Mouse (Mus musculus) lung, embryonic 15.5 days (tissue): ENCODE results near the gene Tmem222. TPM values are rescaled to one million over a fixed set of nuclear protein-coding genes. Genes with fewer than 3 reads are reported as not detected.

Experiments
- ATAC-seq: fragments of 200-750 bp; cut with Nextera tagmentation; 2 replicates; pipeline ENCODE4 v1.8.0; 2017; ENCODE audit warnings: moderate number of reproducible peaks, borderline replicate concordance; ENCODE audit not compliant: low FRiP score, low TSS enrichment; ENCODE audit errors: extremely low read depth
- H3K27ac ChIP-seq: fragments of 300-500 bp; sonication (generic); 2 replicates; pipeline ENCODE4 v1.5.1; 2015; ENCODE audit warnings: moderate library complexity, mild to moderate bottlenecking, inconsistent platforms
- H3K27me3 ChIP-seq: fragments of 300-500 bp; sonication (generic); 2 replicates; pipeline ENCODE4 v1.6.1; 2015; ENCODE audit warnings: inconsistent platforms
- H3K36me3 ChIP-seq: fragments of 300-500 bp; sonication (generic); 2 replicates; pipeline ENCODE4 v1.6.1; 2015; ENCODE audit warnings: inconsistent platforms
- H3K4me1 ChIP-seq: fragments of 300-500 bp; sonication (generic); 2 replicates; pipeline ENCODE4 v1.6.1; 2015; ENCODE audit warnings: inconsistent platforms
- H3K4me2 ChIP-seq: fragments of 300-500 bp; sonication (generic); 2 replicates; pipeline ENCODE4 v1.6.1; 2015; ENCODE audit warnings: inconsistent platforms, mild to moderate bottlenecking, moderate library complexity
- H3K4me3 ChIP-seq: fragments of 300-500 bp; sonication (generic); 2 replicates; pipeline ENCODE4 v1.5.1; 2015; ENCODE audit warnings: mild to moderate bottlenecking, inconsistent platforms
- H3K9ac ChIP-seq: fragments of 300-500 bp; sonication (generic); 2 replicates; pipeline ENCODE4 v1.6.1; 2015; ENCODE audit warnings: inconsistent platforms
- H3K9me3 ChIP-seq: fragments of 300-500 bp; sonication (generic); 2 replicates; pipeline ENCODE4 v1.6.1; 2016; ENCODE audit warnings: inconsistent platforms
- WGBS: fragments of 180-500 bp; shearing (Covaris S2); methylation state at CpG from one replicate; pipeline ENCODE4 v1.1.7; 2015; 5-methylcytosine and 5-hydroxymethylcytosine counted together
- polyA plus RNA-seq: library from polyadenylated mRNA; unstranded; fragments of >200 nt; fragmentation: Nextera tagmentation; extraction: Ambion mirVana; gene quantifications from 2 replicates; pipeline ENCODE4 v1.2.1, GENCODE M21; 2015

Gene Tmem222
- polyA plus RNA-seq, 1 experiment from 2014 or later: 79.8 TPM

- ATAC-seq: no peak
- Histone ChIP-seq H3K27ac (no peak overlapping the region), H3K4me3 (no peak overlapping the region), H3K9me3 (no peaks in the 10 kb centered on the region), H3K36me3 (no peaks in the 10 kb centered on the region), H3K4me1 (peaks cover 14% of the 10 kb centered on the region), H3K27me3 (peaks cover 83% of the 10 kb centered on the region), H3K4me2 (no peak overlapping the region), H3K9ac (no peak overlapping the region)
- WGBS: 58% methylated on average over 13 of the region's 13 CpGs
These were observed 29.7 kb downstream of the Tmem222 start for GRCm38 (mm10) chr4:133247806-133248449.

- no peak overlapping the region for H3K4me3 ChIP-seq
- H3K4me1 ChIP-seq: peaks cover 14% of the 10 kb centered on the region
- no peaks in the 10 kb centered on the region for H3K9me3 ChIP-seq
- ATAC-seq: no peak
- peaks cover 83% of the 10 kb centered on the region for H3K27me3 ChIP-seq
- H3K4me2 ChIP-seq: no peak overlapping the region
- no peak overlapping the region for H3K27ac ChIP-seq
- H3K9ac ChIP-seq: no peak overlapping the region
- no peaks in the 10 kb centered on the region for H3K36me3 ChIP-seq
- 20% methylated on average over 15 of the region's 15 CpGs for WGBS
These were observed 30.5 kb downstream of the Tmem222 start for GRCm38 (mm10) chr4:133247072-133247471.

- 76% methylated on average over 1 of the region's 1 CpGs for WGBS
These were observed 33.3 kb downstream of the Tmem222 start for GRCm38 (mm10) chr4:133244289-133244688.

GRCm38 (mm10) chr4:133243538-133243937 is 34.1 kb downstream of the Tmem222 start:
- no peak for ATAC-seq
- Histone ChIP-seq H3K36me3 (no peaks in the 10 kb centered on the region), H3K4me1 (peaks cover 11% of the 10 kb centered on the region), H3K4me2 (0 out of 2 replicates have a peak overlapping the region, but pooled peaks have one; percentile 9), H3K27ac (no peak overlapping the region), H3K9ac (no peak overlapping the region), H3K4me3 (no peak overlapping the region), H3K9me3 (no peaks in the 10 kb centered on the region), H3K27me3 (peaks cover 49% of the 10 kb centered on the region)
- WGBS: 18% methylated on average over 12 of the region's 13 CpGs

More at GRCm38 (mm10) chr4:133244289-133244688, 33.3 kb downstream of the Tmem222 start:
- Histone ChIP-seq H3K9me3 (no peaks in the 10 kb centered on the region), H3K27ac (no peak overlapping the region), H3K4me3 (no peak overlapping the region), H3K27me3 (peaks cover 56% of the 10 kb centered on the region), H3K36me3 (no peaks in the 10 kb centered on the region), H3K4me2 (no peak overlapping the region), H3K9ac (no peak overlapping the region), H3K4me1 (peaks cover 11% of the 10 kb centered on the region)
- ATAC-seq: no peak

- Histone ChIP-seq H3K27me3 (peaks cover 41% of the 10 kb centered on the region), H3K4me1 (peaks cover 11% of the 10 kb centered on the region), H3K9me3 (no peaks in the 10 kb centered on the region), H3K4me3 (no peak overlapping the region), H3K36me3 (no peaks in the 10 kb centered on the region), H3K27ac (no peak overlapping the region), H3K9ac (no peak overlapping the region), H3K4me2 (no peak overlapping the region)
- ATAC-seq: no peak
- WGBS: 61% methylated on average over 9 of the region's 9 CpGs
These were observed 34.9 kb downstream of the Tmem222 start for GRCm38 (mm10) chr4:133242710-133243109.

- Histone ChIP-seq H3K36me3 (no peaks in the 10 kb centered on the region), H3K27me3 (peaks cover 33% of the 10 kb centered on the region)
- 19% methylated on average over 11 of the region's 11 CpGs for WGBS
These were observed 35.7 kb downstream of the Tmem222 start for GRCm38 (mm10) chr4:133241910-133242309.

GRCm38 (mm10) chr4:133240934-133241908 is 36.4 kb downstream of the Tmem222 start:
- peak overlapping the region; percentile 60 for H3K9ac ChIP-seq
- peak overlapping the region; percentile 53 for H3K4me3 ChIP-seq
- H3K36me3 ChIP-seq: no peaks in the 10 kb centered on the region
- peaks cover 26% of the 10 kb centered on the region; the same call in 1 of the 2 replicates for H3K27me3 ChIP-seq
- ATAC-seq: peak; percentile 92
- peak overlapping the region; percentile 92 for H3K4me2 ChIP-seq
- H3K9me3 ChIP-seq: no peaks in the 10 kb centered on the region
- WGBS: under 1% methylated on average over 77 of the region's 78 CpGs
- peak overlapping the region; percentile 79 for H3K27ac ChIP-seq
- peaks cover 11% of the 10 kb centered on the region for H3K4me1 ChIP-seq

More at GRCm38 (mm10) chr4:133241910-133242309, 35.7 kb downstream of the Tmem222 start:
- peaks cover 11% of the 10 kb centered on the region for H3K4me1 ChIP-seq
- H3K9ac ChIP-seq: no peak overlapping the region
- ATAC-seq: no peak
- peak overlapping the region; percentile 53 for H3K4me3 ChIP-seq
- no peaks in the 10 kb centered on the region for H3K9me3 ChIP-seq
- no peak overlapping the region for H3K27ac ChIP-seq
- peak overlapping the region; percentile 92 for H3K4me2 ChIP-seq

- no peaks in the 10 kb centered on the region for H3K36me3 ChIP-seq
- H3K27me3 ChIP-seq: peaks cover 19% of the 10 kb centered on the region; the same call in 1 of the 2 replicates
- peaks cover 11% of the 10 kb centered on the region for H3K4me1 ChIP-seq
- H3K9ac ChIP-seq: peak within 1 kb of the TSS; percentile 60
- 4% methylated on average over 16 of the region's 16 CpGs for WGBS
- peak within 1 kb of the TSS; percentile 53 for H3K4me3 ChIP-seq
- peak within 1 kb of the TSS; percentile 92 for H3K4me2 ChIP-seq
- H3K9me3 ChIP-seq: no peaks in the 10 kb centered on the region
- peak within 1 kb of the TSS; percentile 79 for H3K27ac ChIP-seq
- ATAC-seq: peak; percentile 74
These were observed 37.1 kb downstream of the Tmem222 start, which contains the start of gene Map3k6 for GRCm38 (mm10) chr4:133240490-133240921. Map3k6 (plus strand) TSS chr4:133240818.

- no peak for ATAC-seq
- H3K4me3 ChIP-seq: no peak overlapping the region
These were observed 39.7 kb downstream of the Tmem222 start for GRCm38 (mm10) chr4:133237911-133238310.

GRCm38 (mm10) chr4:133235415-133235814 is 42.2 kb downstream of the Tmem222 start:
- H3K27me3 ChIP-seq: no peaks in the 10 kb centered on the region
- H3K4me1 ChIP-seq: peaks cover 1% of the 10 kb centered on the region
- H3K9me3 ChIP-seq: no peaks in the 10 kb centered on the region
- H3K4me3 ChIP-seq: no peak overlapping the region
- no peaks in the 10 kb centered on the region for H3K36me3 ChIP-seq
- H3K27ac ChIP-seq: no peak overlapping the region
- 77% methylated on average over 5 of the region's 5 CpGs for WGBS
- no peak overlapping the region for H3K9ac ChIP-seq
- ATAC-seq: no peak
- no peak overlapping the region for H3K4me2 ChIP-seq

More at GRCm38 (mm10) chr4:133237911-133238310, 39.7 kb downstream of the Tmem222 start:
- Histone ChIP-seq H3K27me3 (0 out of 2 replicates have a peak, but pooled peaks cover 8% of the 10 kb centered on the region), H3K9me3 (no peaks in the 10 kb centered on the region), H3K4me2 (no peak overlapping the region), H3K9ac (no peak overlapping the region), H3K36me3 (no peaks in the 10 kb centered on the region), H3K27ac (no peak overlapping the region), H3K4me1 (peaks cover 11% of the 10 kb centered on the region)
- WGBS: 57% methylated on average over 4 of the region's 4 CpGs

GRCm38 (mm10) chr4:133234771-133235170 is 42.8 kb downstream of the Tmem222 start:
- Histone ChIP-seq H3K36me3 (no peaks in the 10 kb centered on the region), H3K4me3 (no peak overlapping the region), H3K9me3 (no peaks in the 10 kb centered on the region), H3K4me1 (no peaks in the 10 kb centered on the region), H3K27me3 (no peaks in the 10 kb centered on the region), H3K9ac (no peak overlapping the region), H3K4me2 (no peak overlapping the region), H3K27ac (no peak overlapping the region)
- no peak for ATAC-seq
- 52% methylated on average over 5 of the region's 5 CpGs for WGBS
